11 mouse cellular contexts compared by ENCODE assay signal in the genomic region with DNA sequence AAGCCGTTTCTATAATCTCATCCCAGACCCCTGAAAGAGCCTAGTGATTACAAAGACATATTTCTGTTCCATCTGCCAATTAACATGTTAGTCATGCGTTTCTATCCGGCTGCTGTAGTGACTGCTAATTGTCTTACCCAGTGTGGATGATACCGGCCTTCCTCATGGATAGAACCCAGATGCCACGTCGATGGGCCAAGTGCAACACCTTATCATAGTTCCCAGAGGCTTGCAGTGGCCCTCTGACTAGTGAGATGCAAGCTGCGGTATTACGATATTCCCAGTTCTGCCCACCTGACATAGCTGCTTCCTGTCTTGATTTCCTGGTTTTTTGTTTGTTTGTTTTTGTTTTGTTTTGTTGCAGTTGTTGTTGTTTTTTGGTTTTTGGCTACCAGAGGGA. TPM values are rescaled to one million over a fixed set of nuclear protein-coding genes. Genes with fewer than 3 reads are reported as not detected.
DNase-seq lines count a peak whose midpoint lies in the region; ATAC-seq and TF ChIP-seq lines count a peak whose summit lies in the region.
"Had no signal": no experiment of that assay in that cellular context is flagged by ENCODE, and none has a peak within 500 bp of the region (broad histone marks: within the 10 kb centered on the region; RNA-seq: fewer than 3 reads in every experiment).

No protein-coding gene starts in this region.

- TF ChIP-seq CTCF in layer of hippocampus, adult 2 months (conservative IDR thresholded peaks at IDR 0.05), result no peak

- no peaks in the 10 kb centered on the region; the same call in 1 of the 2 replicates for H3K4me1 ChIP-seq in forebrain, embryonic 14.5 days (ENCODE audit: control insufficient read depth, insufficient read depth, low read length)
- H3K4me1 ChIP-seq in forebrain, embryonic 11.5 days (replicated peaks; ENCODE audit: control insufficient read depth, insufficient read depth, low read length), result no peaks in the 10 kb centered on the region
- H3K4me1 ChIP-seq in brown adipose tissue, adult 24 weeks (ENCODE audit: control insufficient read depth, insufficient read depth, insufficient read length, low read length), result peaks cover 18% of the 10 kb centered on the region; the same call in 1 of the 2 replicates
- H3K4me1 ChIP-seq: limb, embryonic 13.5 days had no signal

- no peak overlapping the region for H3K9ac ChIP-seq in forebrain, embryonic 14.5 days (ENCODE audit: low read length)
- H3K9ac ChIP-seq in forebrain, embryonic 11.5 days (ENCODE audit: low read length), result no peak overlapping the region
- H3K9ac ChIP-seq: hindbrain, embryonic 15.5 days; limb, embryonic 13.5 days had no signal

- no peak overlapping the region for H3K4me2 ChIP-seq in forebrain, embryonic 14.5 days (ENCODE audit: low read length)
- H3K4me2 ChIP-seq in forebrain, embryonic 11.5 days (ENCODE audit: low read depth, low read length, severe bottlenecking), result no peak overlapping the region
- H3K4me2 ChIP-seq: hindbrain, embryonic 15.5 days; limb, embryonic 13.5 days had no signal

- no peaks in the 10 kb centered on the region for H3K27me3 ChIP-seq in forebrain, embryonic 14.5 days (replicated peaks; ENCODE audit: control insufficient read depth, insufficient read depth, low read length)
- H3K27me3 ChIP-seq in forebrain, embryonic 11.5 days (ENCODE audit: control insufficient read depth, insufficient read depth, low read length), result no peaks in the 10 kb centered on the region
- H3K27me3 ChIP-seq: hindbrain, embryonic 15.5 days; limb, embryonic 13.5 days had no signal

- no peaks in the 10 kb centered on the region for H3K9me3 ChIP-seq in forebrain, embryonic 14.5 days (replicated peaks; ENCODE audit: control insufficient read depth, low read length)
- no peaks in the 10 kb centered on the region for H3K9me3 ChIP-seq in forebrain, embryonic 11.5 days (ENCODE audit: control insufficient read depth, low read length)
- H3K9me3 ChIP-seq: hindbrain, embryonic 15.5 days; limb, embryonic 13.5 days had no signal

- DNase-seq in forebrain, embryonic 14.5 days (ENCODE audit: low spot score), result peak; percentile 21
- no peak for DNase-seq in forebrain, embryonic 11.5 days (ENCODE audit: low spot score)
- peak in 1 of 2 experiments; percentile 13 for DNase-seq in layer of hippocampus, adult 2 months (ENCODE audit: low spot score in 2 of 2)
- no peak for DNase-seq in layer of hippocampus, postnatal 10 days (ENCODE audit: low spot score in 2 of 2)
- peak; percentile 36 for DNase-seq in heart, postnatal 25 days (ENCODE audit: low spot score)
- no peak for DNase-seq in thymus, postnatal 36 days
- no peak for DNase-seq in urinary bladder, postnatal 10 days (ENCODE audit: low spot score)
- DNase-seq: cerebellum, postnatal 14 days had no signal

- H3K36me3 ChIP-seq in forebrain, embryonic 14.5 days (ENCODE audit: control insufficient read depth, insufficient read depth, low read length), result no peaks in the 10 kb centered on the region
- H3K36me3 ChIP-seq in forebrain, embryonic 11.5 days (ENCODE audit: control insufficient read depth, insufficient read depth, low read length), result no peaks in the 10 kb centered on the region
- H3K36me3 ChIP-seq: hindbrain, embryonic 15.5 days; limb, embryonic 13.5 days had no signal

- H3K4me3 ChIP-seq in forebrain, embryonic 14.5 days (ENCODE audit: low read depth, low read length), result no peak overlapping the region
- H3K4me3 ChIP-seq in forebrain, embryonic 11.5 days (ENCODE audit: low read depth, low read length), result no peak overlapping the region
- H3K4me3 ChIP-seq in layer of hippocampus, adult 2 months, result no peak overlapping the region
- H3K4me3 ChIP-seq in brown adipose tissue, adult 24 weeks (ENCODE audit: insufficient read depth, low read depth, low read length), result peak overlapping the region; percentile 14; the same call in 1 of the 2 replicates
- H3K4me3 ChIP-seq: hindbrain, embryonic 15.5 days; limb, embryonic 13.5 days had no signal

- intact Hi-C loops in heart, postnatal 25 days (cut with DNase I), result loop anchor here (2.0 to 10.0 kb wide), 4 partner anchors 15 to 480 kb away; no protein-coding TSS in a partner anchor

- ATAC-seq in forebrain, embryonic 14.5 days, result no peak
- no peak for ATAC-seq in forebrain, embryonic 11.5 days (replicated peaks; ENCODE audit: low FRiP score)

- H3K27ac ChIP-seq in forebrain, embryonic 14.5 days (ENCODE audit: low read depth, low read length), result no peak overlapping the region
- H3K27ac ChIP-seq in forebrain, embryonic 11.5 days (ENCODE audit: low read depth, low read length), result no peak overlapping the region
- peak overlapping the region; percentile 6 for H3K27ac ChIP-seq in layer of hippocampus, adult 2 months
- H3K27ac ChIP-seq in brown adipose tissue, adult 24 weeks (replicated peaks; ENCODE audit: low read depth, low read length), result peak overlapping the region; percentile 93
- H3K27ac ChIP-seq: hindbrain, embryonic 15.5 days; limb, embryonic 13.5 days had no signal

- 77% methylated on average over 8 of the region's 8 CpGs for WGBS in forebrain, embryonic 14.5 days
- 88% methylated on average over 8 of the region's 8 CpGs for WGBS in forebrain, embryonic 11.5 days

RNA-seq across cellular contexts. Expression of a gene that starts 39.3 kb away (rescaled TPM):
- 24.0 and 36.6 TPM in 2 replicates for polyA plus RNA-seq in forebrain, embryonic 14.5 days (2014; fragmentation: Nextera tagmentation; extraction: Ambion mirVana)
- 27.7 and 27.9 TPM in 2 replicates for polyA plus RNA-seq in forebrain, embryonic 11.5 days (2014; fragmentation: Nextera tagmentation; extraction: Ambion mirVana)
- total RNA-seq in layer of hippocampus, adult 2 months (2021), result 10 to 100 TPM; 29.2 to 32.5 TPM
- total RNA-seq in layer of hippocampus, postnatal 10 days (2021), result 10 to 100 TPM; 45.4 to 49.0 TPM
- 2.5 and 3.8 TPM in 2 replicates for polyA plus RNA-seq in brown adipose tissue, adult 24 weeks (2012; ENCODE audit: insufficient read depth, insufficient read length, missing spikeins)
- total RNA-seq in heart, postnatal 25 days (2021), result 10 to 100 TPM; 46.3 to 46.8 TPM

Comparison
In these comparisons a context has a peak if more than half of its experiments do, and no peak if none do; other contexts are left out.
1. DNase-seq: peak in forebrain, embryonic 14.5 days (single experiment) and heart, postnatal 25 days (single experiment); none in forebrain, embryonic 11.5 days (single experiment), layer of hippocampus, postnatal 10 days (0 of 2), thymus, postnatal 36 days (0 of 2) and urinary bladder, postnatal 10 days (single experiment).
2. H3K27ac ChIP-seq: peak in layer of hippocampus, adult 2 months (single experiment) and brown adipose tissue, adult 24 weeks (single experiment); none in forebrain, embryonic 14.5 days (single experiment) and forebrain, embryonic 11.5 days (single experiment).